Mouse (Mus musculus): Measurements from ENCODE around the gene Pkig. TPM values are rescaled to one million over a fixed set of nuclear protein-coding genes. Genes with fewer than 3 reads are reported as not detected.
"Not testable (repeated sequence)": the region's sequence is repeated elsewhere in the genome, so short reads cannot be mapped to it uniquely, and the experiment has no call there.

Pkig gene
- polyA plus RNA-seq, 1 experiment from 2014 or later: 87.0 TPM

DNA sequence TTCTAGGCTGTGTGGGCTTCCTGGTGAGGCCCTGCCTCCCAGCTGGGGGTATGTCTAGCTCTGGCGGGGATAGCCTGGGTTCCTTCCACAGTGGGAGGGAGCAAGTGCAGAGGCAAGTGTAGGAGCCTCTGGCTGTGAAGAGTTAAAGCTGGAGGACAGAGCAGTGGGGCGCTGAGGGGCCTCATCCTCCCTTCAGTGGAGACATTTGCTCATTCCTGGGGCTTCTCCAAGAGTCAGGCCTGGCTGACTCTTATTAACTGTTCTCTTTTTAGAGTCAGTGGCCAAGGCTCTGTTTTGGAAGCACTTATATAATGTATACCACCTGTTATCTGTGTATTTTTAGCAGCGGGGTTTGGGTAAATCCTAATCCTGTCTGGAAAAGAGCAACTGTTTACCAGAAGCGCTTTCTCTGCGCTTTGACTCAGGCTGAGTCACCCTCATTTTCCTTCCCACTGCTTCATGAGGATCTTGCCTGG lies 17.0 kb downstream of the Pkig start:
- in situ Hi-C loops (cut with MboI; ENCODE audit: low pct_unique_long_range_greater_than_20kb): no loop called here
- DNase-seq (ENCODE audit: low read depth, low spot score) (peak; percentile 80), ATAC-seq (peak; percentile 71)
- H3K27me3 ChIP-seq: no peaks in the 10 kb centered on the region
- ChIA-PET CTCF (interaction anchor here (1.6 to 3.1 kb wide), 2 partner anchors 16 kb away, joined by 4 to 15 read pairs; partner anchors contain the start of gene Pkig), POLR2A (interaction anchor here (0.6 kb wide), 2 partner anchors 71 to 786 kb away, joined by 3 read pairs; no protein-coding TSS in a partner anchor)
- TF ChIP-seq CTCF (IDR thresholded peaks at IDR 0.05): no peak

DNA sequence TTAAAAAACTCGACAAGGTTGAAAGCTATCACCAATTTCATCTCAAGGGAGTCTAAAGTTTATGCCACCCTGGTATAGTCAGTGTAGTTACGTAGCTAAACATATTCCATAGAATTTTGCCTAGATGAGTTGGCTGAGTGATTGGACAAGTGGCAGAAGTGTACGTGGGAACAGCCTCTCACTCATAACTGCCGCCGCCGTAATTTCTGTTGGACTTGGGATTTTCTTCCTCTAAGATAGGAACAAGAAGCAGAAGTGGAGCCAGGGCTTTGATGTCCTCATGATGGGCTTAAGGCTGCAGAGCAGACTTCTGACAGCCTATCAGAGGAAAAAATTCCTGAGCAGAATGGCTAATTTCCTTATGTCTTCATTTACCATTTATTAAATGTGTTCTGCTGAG lies 17.5 kb downstream of the Pkig start:
- ChIA-PET POLR2A (interaction anchor here (0.6 kb wide), 2 partner anchors 72 to 786 kb away, joined by 3 read pairs; no protein-coding TSS in a partner anchor), CTCF (interaction anchor here (1.6 to 3.1 kb wide), 2 partner anchors 16 kb away, joined by 4 to 15 read pairs; partner anchors contain the start of gene Pkig)
- TF ChIP-seq CTCF (IDR thresholded peaks at IDR 0.05): no peak
- DNase-seq (ENCODE audit: low read depth, low spot score): no peak
- no peak for ATAC-seq
- H3K27me3 ChIP-seq: no peaks in the 10 kb centered on the region
- in situ Hi-C loops (cut with MboI; ENCODE audit: low pct_unique_long_range_greater_than_20kb): no loop called here

DNA sequence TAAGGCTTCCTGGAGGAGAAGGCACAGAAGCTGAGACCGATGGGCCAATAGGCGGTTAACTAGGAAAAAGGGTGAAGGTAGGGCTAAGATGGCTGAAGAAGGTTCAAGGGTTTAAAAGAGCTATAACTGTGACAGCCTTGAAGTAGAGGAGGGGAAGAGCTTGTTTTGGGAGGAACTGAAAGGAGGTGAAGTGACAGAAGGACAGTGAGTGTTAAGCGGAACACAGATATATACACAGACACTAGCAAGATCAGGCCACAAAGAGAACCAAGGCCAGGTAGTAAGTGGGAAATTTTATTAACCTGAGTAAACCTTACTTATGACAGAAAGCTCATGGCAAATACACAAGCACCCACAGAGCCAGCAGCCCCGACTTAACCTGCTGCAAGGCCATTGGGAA lies 18.1 kb downstream of the Pkig start:
- CTCF ChIA-PET: interaction anchor here (0.8 to 1.6 kb wide), 4 partner anchors 10 to 17 kb away, joined by 3 to 4 read pairs (median 4); no protein-coding TSS in a partner anchor
- no peak for TF ChIP-seq CTCF (IDR thresholded peaks at IDR 0.05)
- DNase-seq (ENCODE audit: low read depth, low spot score) (no peak), ATAC-seq (no peak)
- POLR2A ChIA-PET: interaction anchor here (0.8 kb wide), 1 partner anchor 20 kb away, joined by 3 read pairs; no protein-coding TSS in a partner anchor
- H3K27me3 ChIP-seq: no peaks in the 10 kb centered on the region
- in situ Hi-C loops (cut with MboI; ENCODE audit: low pct_unique_long_range_greater_than_20kb): no loop called here

DNA sequence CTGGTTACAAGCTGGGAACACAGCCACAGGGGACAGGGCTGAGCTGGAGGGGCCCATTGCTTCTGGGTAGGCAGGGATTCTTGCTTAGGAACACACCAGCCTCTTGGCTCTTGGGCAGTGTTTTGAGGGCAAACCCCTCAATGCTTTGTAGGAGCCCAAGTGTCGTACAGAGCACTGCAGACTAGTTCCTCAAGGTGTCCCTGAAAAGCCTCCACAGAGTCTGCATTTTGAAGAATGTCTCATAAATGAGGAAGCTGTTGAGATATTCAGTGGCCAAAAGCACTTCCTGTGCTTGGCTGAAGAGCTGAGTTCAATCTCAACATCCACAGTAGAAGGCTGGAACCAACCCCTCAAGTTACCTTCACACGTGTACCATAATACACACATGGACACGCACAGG lies 18.6 kb downstream of the Pkig start:
- TF ChIP-seq CTCF (IDR thresholded peaks at IDR 0.05): no peak
- ChIA-PET POLR2A (interaction anchor here (0.8 kb wide), 1 partner anchor 20 kb away, joined by 3 read pairs; no protein-coding TSS in a partner anchor), CTCF (interaction anchor here (0.8 to 1.6 kb wide), 4 partner anchors 9 to 17 kb away, joined by 3 to 4 read pairs (median 4); no protein-coding TSS in a partner anchor)
- no peak for ATAC-seq
- no peaks in the 10 kb centered on the region for H3K27me3 ChIP-seq
- in situ Hi-C loops (cut with MboI; ENCODE audit: low pct_unique_long_range_greater_than_20kb): no loop called here
- DNase-seq (ENCODE audit: low read depth, low spot score): no peak

DNA sequence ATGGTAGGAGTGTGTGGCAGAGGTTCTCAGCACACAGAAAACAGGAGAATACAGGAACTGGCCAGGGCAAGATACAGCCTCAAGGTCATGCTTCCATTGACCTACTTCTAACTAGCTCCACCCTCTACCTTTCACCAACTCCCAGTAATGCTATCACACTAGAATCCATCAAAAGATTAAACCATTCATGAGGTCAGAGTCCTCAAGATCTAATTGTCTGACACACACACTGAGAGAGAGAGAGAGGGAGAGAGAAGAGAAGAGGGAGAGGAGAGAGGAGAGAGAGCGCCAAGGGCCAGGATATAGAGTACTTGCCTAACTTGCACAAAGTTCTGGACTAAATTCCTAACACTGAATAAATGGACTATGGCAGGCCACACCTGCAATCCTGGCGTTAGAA lies 24.2 kb downstream of the Pkig start:
- no peaks in the 10 kb centered on the region for H3K27me3 ChIP-seq
- in situ Hi-C loops (cut with MboI; ENCODE audit: low pct_unique_long_range_greater_than_20kb): no loop called here
- CTCF ChIA-PET: interaction anchor here (1.2 kb wide), 1 partner anchor 9 kb away, joined by 3 read pairs; no protein-coding TSS in a partner anchor
- TF ChIP-seq CTCF (IDR thresholded peaks at IDR 0.05): no peak
- no peak for ATAC-seq
- POLR2A ChIA-PET: no interaction called here
- DNase-seq (ENCODE audit: low read depth, low spot score): no peak

DNA sequence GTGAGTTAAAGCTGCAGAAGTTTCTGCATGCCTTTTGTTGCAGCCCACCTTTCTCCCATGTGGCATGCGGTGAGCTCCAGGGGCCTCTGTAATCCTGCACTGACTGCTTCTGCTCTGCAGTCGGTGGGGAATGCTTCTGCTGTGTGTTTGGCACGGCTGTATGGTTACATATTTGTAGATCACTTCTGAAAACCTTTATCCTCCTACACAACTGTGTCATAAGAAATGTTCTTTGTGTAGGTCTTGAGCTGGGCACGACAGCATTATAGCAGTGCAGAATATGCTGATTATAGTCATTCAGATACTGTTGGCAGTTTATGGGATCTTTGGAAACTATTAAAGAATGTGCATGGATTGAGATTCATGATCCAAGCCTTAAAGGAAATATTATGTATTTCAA lies 27.1 kb downstream of the Pkig start:
- POLR2A ChIA-PET: no interaction called here
- DNase-seq (ENCODE audit: low read depth, low spot score) (no peak), ATAC-seq (no peak)
- no peaks in the 10 kb centered on the region for H3K27me3 ChIP-seq
- TF ChIP-seq CTCF (IDR thresholded peaks at IDR 0.05): no peak
- in situ Hi-C loops (cut with MboI; ENCODE audit: low pct_unique_long_range_greater_than_20kb): no loop called here
- CTCF ChIA-PET: interaction anchor here (0.9 to 2.0 kb wide), 2 partner anchors 14 to 40 kb away, joined by 3 to 5 read pairs; partner anchors contain the start of gene Serinc3

DNA sequence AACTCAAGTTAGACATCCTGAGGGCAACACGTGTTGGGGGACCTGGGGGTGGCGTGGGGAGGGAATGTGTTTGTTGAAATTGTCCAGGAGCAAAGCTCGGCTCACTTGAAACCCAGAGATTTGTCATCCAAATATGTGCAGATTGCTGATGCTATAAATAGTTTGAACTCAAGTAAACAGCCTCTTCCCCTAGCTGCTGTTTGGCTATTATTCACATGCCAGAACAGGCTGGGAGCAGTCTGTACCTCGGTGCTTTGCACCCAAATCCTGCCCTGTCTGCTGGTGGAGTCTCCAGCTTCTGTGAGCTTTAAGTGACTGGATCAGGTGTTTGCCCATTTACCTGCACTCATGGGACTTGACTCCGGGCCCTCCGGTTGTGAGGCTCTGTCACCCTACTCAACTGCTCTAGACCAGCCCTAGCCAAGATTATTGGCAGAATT lies 27.6 kb downstream of the Pkig start:
- ATAC-seq (no peak), DNase-seq (ENCODE audit: low read depth, low spot score) (no peak)
- ChIA-PET POLR2A (no interaction called here), CTCF (interaction anchor here (0.8 to 2.0 kb wide), 3 partner anchors 9 to 41 kb away, joined by 3 to 5 read pairs (median 3); partner anchors contain the start of gene Serinc3)
- in situ Hi-C loops (cut with MboI; ENCODE audit: low pct_unique_long_range_greater_than_20kb): no loop called here
- no peak for TF ChIP-seq CTCF (IDR thresholded peaks at IDR 0.05)
- H3K27me3 ChIP-seq: no peaks in the 10 kb centered on the region

DNA sequence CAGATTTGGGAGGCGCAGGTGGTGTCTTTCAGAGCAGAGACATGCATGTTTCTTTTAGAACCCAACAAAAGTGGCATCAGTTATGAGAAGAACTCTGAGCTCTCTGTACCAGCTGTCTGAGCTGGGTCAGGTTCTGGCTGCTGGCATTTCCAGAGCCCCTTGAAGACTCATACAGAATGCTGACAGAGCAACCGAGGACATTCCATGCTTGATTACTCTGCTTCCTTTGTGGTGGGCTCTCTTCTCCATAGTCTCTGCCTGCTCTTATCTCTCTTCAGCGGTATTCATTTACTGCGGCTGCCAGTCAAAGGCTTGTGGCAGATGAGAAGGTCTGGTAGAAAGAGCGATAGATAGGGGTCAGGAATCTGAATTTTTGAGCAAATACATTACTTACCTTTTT lies 28.0 kb downstream of the Pkig start:
- no peak for TF ChIP-seq CTCF (IDR thresholded peaks at IDR 0.05)
- no peak for ATAC-seq
- H3K27me3 ChIP-seq: no peaks in the 10 kb centered on the region
- DNase-seq (ENCODE audit: low read depth, low spot score): no peak
- in situ Hi-C loops (cut with MboI; ENCODE audit: low pct_unique_long_range_greater_than_20kb): no loop called here
- ChIA-PET POLR2A (no interaction called here), CTCF (interaction anchor here (0.8 to 2.0 kb wide), 2 partner anchors 9 to 13 kb away, joined by 3 to 5 read pairs; no protein-coding TSS in a partner anchor)

DNA sequence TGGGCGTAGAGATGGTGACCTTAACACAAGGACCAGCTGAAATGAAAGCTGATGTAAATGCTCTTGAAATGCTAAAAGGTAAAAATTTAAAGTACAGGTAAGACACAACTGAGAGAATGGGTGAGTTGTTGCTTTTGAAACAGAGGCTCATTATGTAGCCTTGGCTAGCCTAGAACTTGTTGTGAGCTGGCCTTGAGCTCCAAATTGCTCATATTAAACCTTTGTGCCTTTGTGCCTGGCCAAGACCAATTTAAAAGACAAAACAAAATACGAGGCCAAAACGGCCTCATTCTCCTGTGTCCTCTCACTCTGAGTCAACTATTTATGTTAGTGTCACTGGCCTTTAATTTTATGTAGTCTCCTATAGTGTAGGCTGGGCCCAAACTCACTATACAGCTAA lies 28.7 kb downstream of the Pkig start:
- H3K27me3 ChIP-seq: no peaks in the 10 kb centered on the region
- POLR2A ChIA-PET: no interaction called here
- TF ChIP-seq CTCF (IDR thresholded peaks at IDR 0.05): no peak
- CTCF ChIA-PET: interaction anchor here (2.0 kb wide), 1 partner anchor 12 kb away, joined by 5 read pairs; no protein-coding TSS in a partner anchor
- in situ Hi-C loops (cut with MboI; ENCODE audit: low pct_unique_long_range_greater_than_20kb): no loop called here
- DNase-seq (ENCODE audit: low read depth, low spot score) (no peak), ATAC-seq (no peak)

DNA sequence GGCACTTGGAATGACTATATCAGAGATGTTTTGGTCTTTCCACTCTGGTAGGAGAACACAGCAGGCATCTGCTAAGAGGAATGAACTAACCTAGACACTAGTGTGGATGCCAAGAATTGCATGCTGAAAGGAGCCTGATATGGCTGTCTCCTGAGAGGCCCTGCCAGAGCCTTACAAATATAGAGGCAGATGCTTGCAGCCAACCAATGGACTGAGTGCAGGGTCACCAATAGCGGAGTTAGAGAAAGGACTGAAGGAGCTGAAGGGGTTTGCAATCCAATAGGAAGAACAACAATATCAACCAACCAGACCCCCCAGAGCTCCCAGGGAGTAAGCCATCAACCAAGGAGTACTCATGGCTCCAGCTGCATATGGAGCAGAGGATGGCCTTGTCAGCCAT lies 30.2 kb downstream of the Pkig start:
- DNase-seq (ENCODE audit: low read depth, low spot score); POLR2A ChIA-PET; H3K27me3 ChIP-seq; in situ Hi-C loops (cut with MboI; ENCODE audit: low pct_unique_long_range_greater_than_20kb); ATAC-seq; CTCF ChIA-PET: not testable (repeated sequence)

DNA sequence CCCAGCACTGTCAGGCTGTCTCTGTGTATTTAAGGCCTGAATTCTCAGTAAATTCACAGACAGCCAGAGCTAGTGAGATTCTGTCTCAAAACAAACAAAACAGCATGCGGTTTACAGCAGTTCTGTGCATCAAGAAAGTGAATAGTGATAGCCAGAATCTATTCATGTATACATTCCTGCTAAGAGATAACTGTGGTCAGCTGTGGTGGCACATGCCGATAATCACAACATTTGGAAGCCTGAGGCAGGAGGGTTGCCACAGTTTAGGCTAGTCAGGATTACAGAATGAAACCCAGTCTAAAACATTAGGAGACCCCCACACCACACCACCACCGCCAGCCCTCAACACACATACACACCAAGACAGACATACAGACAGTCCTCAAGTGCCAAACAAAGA lies 31.6 kb downstream of the Pkig start:
- no peaks in the 10 kb centered on the region for H3K27me3 ChIP-seq
- DNase-seq (ENCODE audit: low read depth, low spot score) (no peak), ATAC-seq (no peak)
- ChIA-PET POLR2A (no interaction called here), CTCF (interaction anchor here (0.9 kb wide), 1 partner anchor 20 kb away, joined by 3 read pairs; no protein-coding TSS in a partner anchor)
- TF ChIP-seq CTCF (IDR thresholded peaks at IDR 0.05): no peak
- in situ Hi-C loops (cut with MboI; ENCODE audit: low pct_unique_long_range_greater_than_20kb): no loop called here

All from Patski (cell line).